Mouse (Mus musculus) cerebellum, postnatal 14 days (tissue): ENCODE measurements around the gene Xlr5a.
A peak's percentile ranks its signal among the peaks of the same experiment; 100 is the strongest.
"Not testable (repeated sequence)": the region's sequence is repeated elsewhere in the genome, so short reads cannot be mapped to it uniquely, and the experiment has no call there.

Experiments
- DNase-seq, 2 experiments: peaks; one replicate each; pipeline ENCODE4 v3.0.0; 2021; ENCODE audit warnings: mixed read lengths in 2 of 2

Gene Xlr5a

GRCm38 (mm10) chrX:73143218-73143618 lies 149.6 kb downstream of the Xlr5a start:
- DNase-seq = not testable (repeated sequence)

GRCm38 (mm10) chrX:73122859-73123829 lies 169.6 kb downstream of the Xlr5a start:
- DNase-seq = not testable (repeated sequence)

- DNase-seq = not testable (repeated sequence)
These were observed 176.0 kb downstream of the Xlr5a start, which contains the start of gene Gm14685 for GRCm38 (mm10) chrX:73116747-73117146. Gene Gm14685 (plus strand): TSS chrX:73117047.

- not testable (repeated sequence) for DNase-seq
These were observed 195.8 kb downstream of the Xlr5a start, which contains the start of gene Xlr3a for GRCm38 (mm10) chrX:73096941-73097508. Gene Xlr3a (minus strand): TSS chrX:73097095.

GRCm38 (mm10) chrX:73082267-73083055 lies 210.3 kb downstream of the Xlr5a start, which contains the start of gene Xlr4a:
Gene Xlr4a (minus strand): TSS chrX:73082478.
- DNase-seq = not testable (repeated sequence)

GRCm38 (mm10) chrX:73066765-73067312 lies 225.9 kb downstream of the Xlr5a start:
- DNase-seq = peak in 1 of 2 experiments; percentile 8

- peak; percentile 18 to 42 for DNase-seq
These were observed 228.4 kb downstream of the Xlr5a start, which contains the start of gene Pnma3 for GRCm38 (mm10) chrX:73064415-73064793. Gene Pnma3 (plus strand): TSS chrX:73064787.

- DNase-seq = peak; percentile 56 to 74
These were observed 229.0 kb downstream of the Xlr5a start for GRCm38 (mm10) chrX:73063512-73064414.

GRCm38 (mm10) chrX:73062323-73062722 lies 230.5 kb downstream of the Xlr5a start:
- no peak for DNase-seq

- DNase-seq = no peak
These were observed 231.2 kb downstream of the Xlr5a start for GRCm38 (mm10) chrX:73061528-73061927.
